Mouse (Mus musculus) heart, postnatal 0 days (tissue): ENCODE data around the gene Morn3. TPM values are rescaled to one million over a fixed set of nuclear protein-coding genes. Genes with fewer than 3 reads are reported as not detected.

ENCODE experiments used
- ATAC-seq: fragments of 200-750 bp; cut with Nextera tagmentation; 2 replicates; pipeline ENCODE4 v1.8.0; 2017; ENCODE audit warnings: low read depth, moderate number of reproducible peaks, moderate library complexity; ENCODE audit not compliant: insufficient read depth
- DNase-seq: peaks from one replicate; pipeline ENCODE4 v3.0.0-alpha.2; 2016; ENCODE audit warnings: low spot score
- H3K27ac ChIP-seq: fragments of 300-500 bp; sonication (generic); 2 replicates; pipeline ENCODE4 v1.5.1; 2014; ENCODE audit warnings: low read depth, mild to moderate bottlenecking
- H3K27me3 ChIP-seq: fragments of 300-500 bp; sonication (generic); 2 replicates; pipeline ENCODE4 v1.6.1; 2014; ENCODE audit warnings: low read length, mixed read lengths; ENCODE audit not compliant: control insufficient read depth, insufficient read depth
- H3K36me3 ChIP-seq: fragments of 300-500 bp; sonication (generic); replicated peaks from 2 replicates; pipeline ENCODE4 v1.6.1; 2014; ENCODE audit warnings: low read length, mixed read lengths; ENCODE audit not compliant: control insufficient read depth, insufficient read depth
- H3K4me1 ChIP-seq: fragments of 300-500 bp; sonication (generic); 2 replicates; pipeline ENCODE4 v1.6.1; 2014; ENCODE audit warnings: antibody characterized with exemption; ENCODE audit not compliant: control insufficient read depth, insufficient read depth
- H3K4me2 ChIP-seq: fragments of 300-500 bp; sonication (generic); 2 replicates; pipeline ENCODE4 v1.6.1; 2014; ENCODE audit warnings: low read depth, mild to moderate bottlenecking, low read length, moderate library complexity
- H3K4me3 ChIP-seq: fragments of 300-500 bp; sonication (generic); 2 replicates; pipeline ENCODE4 v1.5.1; 2014; ENCODE audit warnings: low read depth, low read length
- H3K9ac ChIP-seq: fragments of 300-500 bp; sonication (generic); replicated peaks from 2 replicates; pipeline ENCODE4 v1.6.1; 2014; ENCODE audit warnings: low read depth, low read length, mixed read lengths
- H3K9me3 ChIP-seq: fragments of 300-500 bp; sonication (generic); replicated peaks from 2 replicates; pipeline ENCODE4 v1.6.1; 2016; ENCODE audit warnings: low read length; ENCODE audit not compliant: control insufficient read depth
- CTCF ChIP-seq: IDR thresholded peaks from 2 replicates; pipeline ENCODE4 v1.5.1; 2016; ENCODE audit warnings: antibody characterized with exemption, control low read depth, low read depth
- EP300 ChIP-seq: IDR thresholded peaks from 2 replicates; pipeline ENCODE4 v1.6.1; 2016; ENCODE audit warnings: antibody characterized with exemption, low read depth
- WGBS: fragments of 180-500 bp; shearing (Covaris S2); extraction: QIAGEN DNeasy Blood & Tissue Kit; methylation state at CpG from one replicate; pipeline ENCODE4 v1.1.7; 2014; 5-methylcytosine and 5-hydroxymethylcytosine counted together
- polyA plus RNA-seq: library from polyadenylated mRNA; unstranded; fragments of >200 nt; fragmentation: Nextera tagmentation; extraction: Ambion mirVana; gene quantifications from 2 replicates; pipeline ENCODE4 v1.2.1, GENCODE M21; 2015
- total RNA-seq: library from RNA; depleted of rRNA; stranded (reverse); fragments of >200 nt; gene quantifications from 2 replicates; pipeline ENCODE4 v1.2.3, GENCODE M21; 2014; ENCODE audit warnings: low replicate concordance

The Morn3 gene
- total and polyA plus RNA-seq, 2 experiments from 2014 or later: not detected

DNA sequence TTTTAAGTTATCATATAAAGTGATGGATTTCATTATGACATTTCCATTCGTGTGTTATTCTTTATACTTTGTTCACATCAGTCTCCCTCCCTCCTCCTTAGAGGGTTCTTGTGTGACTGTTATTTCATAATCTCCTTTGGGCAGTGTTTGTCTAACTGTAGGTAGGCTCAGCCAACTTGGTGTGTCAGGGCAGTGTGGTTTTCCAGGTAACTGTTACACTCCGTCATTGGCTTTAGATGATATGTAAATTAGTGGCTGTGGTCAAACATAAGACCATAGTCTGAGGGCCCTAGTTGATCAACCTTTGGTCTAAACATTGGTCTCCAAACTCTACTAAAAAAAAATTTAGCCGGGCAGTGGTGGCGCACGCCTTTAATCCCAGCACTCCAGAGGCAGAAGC is 26.4 kb downstream of the Morn3 start:
- no peak overlapping the region for H3K4me2 ChIP-seq
- no peak overlapping the region for H3K4me3 ChIP-seq
- no peaks in the 10 kb centered on the region for H3K36me3 ChIP-seq
- H3K9me3 ChIP-seq: no peaks in the 10 kb centered on the region
- H3K27me3 ChIP-seq: no peaks in the 10 kb centered on the region
- DNase-seq (no peak), ATAC-seq (no peak)
- 91% methylated on average over 5 of the region's 5 CpGs for WGBS
- TF ChIP-seq CTCF (no peak), EP300 (no peak)
- H3K27ac ChIP-seq: 0 out of 2 replicates have a peak overlapping the region, but pooled peaks have one; percentile 30
- no peak overlapping the region for H3K9ac ChIP-seq
- H3K4me1 ChIP-seq: peaks cover 35% of the 10 kb centered on the region

DNA sequence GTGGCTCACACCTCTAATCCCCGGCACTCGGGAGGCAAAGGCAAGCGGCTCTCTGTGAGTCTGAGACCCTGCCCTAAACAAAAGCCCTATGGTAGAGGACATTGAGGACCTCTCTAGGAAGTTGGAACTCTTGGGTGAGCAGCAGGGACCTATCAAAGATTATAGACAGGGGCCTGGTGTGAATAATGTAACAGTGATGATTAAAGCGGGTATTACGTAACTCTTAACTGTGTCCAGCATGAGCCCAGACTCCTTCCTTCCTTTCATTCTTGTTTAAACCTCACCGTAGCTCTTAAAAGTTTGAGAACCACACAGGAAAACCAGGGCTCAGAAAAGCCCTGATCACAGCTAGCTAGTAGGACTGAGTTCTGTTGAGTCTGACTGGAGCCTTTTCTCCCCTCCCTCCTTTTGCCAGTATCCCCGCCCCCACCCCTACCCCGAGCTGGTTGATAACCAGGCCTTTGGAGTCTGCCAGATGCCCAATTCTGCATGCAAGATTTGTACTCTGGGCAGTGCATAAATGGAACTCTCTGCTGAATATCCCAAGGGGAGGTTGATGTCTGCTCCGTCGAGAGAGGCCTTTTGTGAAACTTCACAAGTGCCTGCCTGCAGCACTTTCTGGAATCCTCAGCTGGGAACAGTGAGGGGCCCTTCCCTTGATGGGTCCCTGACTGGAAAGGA is 27.3 kb downstream of the Morn3 start:
- no peaks in the 10 kb centered on the region for H3K9me3 ChIP-seq
- ATAC-seq: no peak
- H3K4me2 ChIP-seq: peak overlapping the region; percentile 26
- H3K9ac ChIP-seq: no peak overlapping the region; the same call in 1 of the 2 replicates
- peak; percentile 58 for DNase-seq
- H3K4me1 ChIP-seq: peaks cover 36% of the 10 kb centered on the region
- H3K27me3 ChIP-seq: no peaks in the 10 kb centered on the region
- no peak overlapping the region for H3K4me3 ChIP-seq
- 24% methylated on average over 10 of the region's 10 CpGs for WGBS
- H3K36me3 ChIP-seq: no peaks in the 10 kb centered on the region
- TF ChIP-seq CTCF: no peak
- no peak for TF ChIP-seq EP300
- H3K27ac ChIP-seq: peak overlapping the region; percentile 78

DNA sequence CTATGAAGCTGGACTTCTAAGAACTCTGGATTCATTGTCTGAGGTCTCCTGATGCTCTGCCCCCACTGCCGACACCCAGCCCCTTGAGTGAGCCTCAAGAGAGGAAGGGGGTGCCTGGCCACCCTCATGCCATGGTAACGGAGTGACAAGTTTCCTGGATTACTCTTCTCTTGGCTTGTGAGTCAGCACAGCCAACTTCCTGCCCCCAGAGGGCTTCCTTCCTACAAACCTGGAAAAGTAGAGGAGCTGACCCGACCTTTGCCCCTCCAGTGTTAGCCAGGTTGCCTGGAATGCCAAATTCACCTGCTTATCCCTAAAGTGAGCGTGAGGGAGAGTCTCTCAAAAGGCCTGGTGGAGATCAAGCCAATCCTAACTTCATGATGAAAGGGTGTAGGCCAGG is 29.3 kb downstream of the Morn3 start:
- no peak overlapping the region for H3K4me3 ChIP-seq
- no peaks in the 10 kb centered on the region for H3K36me3 ChIP-seq
- DNase-seq (no peak), ATAC-seq (no peak)
- H3K4me2 ChIP-seq: 0 out of 2 replicates have a peak overlapping the region, but pooled peaks have one; percentile 68
- H3K9ac ChIP-seq: no peak overlapping the region
- TF ChIP-seq EP300: no peak
- no peak; the same call in 1 of the 2 replicates for TF ChIP-seq CTCF
- no peak overlapping the region for H3K27ac ChIP-seq
- 62% methylated on average over 4 of the region's 4 CpGs for WGBS
- no peaks in the 10 kb centered on the region for H3K27me3 ChIP-seq
- no peaks in the 10 kb centered on the region for H3K9me3 ChIP-seq
- H3K4me1 ChIP-seq: peaks cover 34% of the 10 kb centered on the region

DNA sequence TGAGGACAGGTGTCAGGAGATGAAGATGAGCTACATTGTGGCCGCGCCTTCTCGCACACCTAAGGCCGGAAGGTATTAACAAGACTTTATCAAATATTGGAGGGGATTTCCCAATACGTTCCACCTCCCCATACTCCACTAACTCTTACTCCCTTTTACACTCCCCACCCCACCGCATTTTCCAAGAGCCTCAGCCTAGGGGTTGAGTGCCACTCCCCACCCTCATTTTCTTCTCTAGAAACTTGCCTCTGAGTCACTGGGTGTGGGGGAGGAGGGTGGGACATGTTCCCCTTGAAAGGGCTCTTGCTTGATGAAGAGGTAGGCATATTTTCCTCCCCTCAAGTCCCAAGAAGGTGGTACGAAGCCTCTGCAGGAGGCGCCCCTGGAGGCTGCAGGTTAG is 30.9 kb downstream of the Morn3 start:
- no peaks in the 10 kb centered on the region for H3K27me3 ChIP-seq
- H3K27ac ChIP-seq: peak overlapping the region; percentile 98
- H3K4me3 ChIP-seq: peak overlapping the region; percentile 78
- H3K9ac ChIP-seq: peak overlapping the region; percentile 87
- peaks cover 34% of the 10 kb centered on the region for H3K4me1 ChIP-seq
- no peak for ATAC-seq
- 22% methylated on average over 8 of the region's 8 CpGs for WGBS
- DNase-seq: no peak
- no peaks in the 10 kb centered on the region for H3K36me3 ChIP-seq
- H3K9me3 ChIP-seq: no peaks in the 10 kb centered on the region
- TF ChIP-seq EP300: no peak
- TF ChIP-seq CTCF: no peak
- peak overlapping the region; percentile 68 for H3K4me2 ChIP-seq

DNA sequence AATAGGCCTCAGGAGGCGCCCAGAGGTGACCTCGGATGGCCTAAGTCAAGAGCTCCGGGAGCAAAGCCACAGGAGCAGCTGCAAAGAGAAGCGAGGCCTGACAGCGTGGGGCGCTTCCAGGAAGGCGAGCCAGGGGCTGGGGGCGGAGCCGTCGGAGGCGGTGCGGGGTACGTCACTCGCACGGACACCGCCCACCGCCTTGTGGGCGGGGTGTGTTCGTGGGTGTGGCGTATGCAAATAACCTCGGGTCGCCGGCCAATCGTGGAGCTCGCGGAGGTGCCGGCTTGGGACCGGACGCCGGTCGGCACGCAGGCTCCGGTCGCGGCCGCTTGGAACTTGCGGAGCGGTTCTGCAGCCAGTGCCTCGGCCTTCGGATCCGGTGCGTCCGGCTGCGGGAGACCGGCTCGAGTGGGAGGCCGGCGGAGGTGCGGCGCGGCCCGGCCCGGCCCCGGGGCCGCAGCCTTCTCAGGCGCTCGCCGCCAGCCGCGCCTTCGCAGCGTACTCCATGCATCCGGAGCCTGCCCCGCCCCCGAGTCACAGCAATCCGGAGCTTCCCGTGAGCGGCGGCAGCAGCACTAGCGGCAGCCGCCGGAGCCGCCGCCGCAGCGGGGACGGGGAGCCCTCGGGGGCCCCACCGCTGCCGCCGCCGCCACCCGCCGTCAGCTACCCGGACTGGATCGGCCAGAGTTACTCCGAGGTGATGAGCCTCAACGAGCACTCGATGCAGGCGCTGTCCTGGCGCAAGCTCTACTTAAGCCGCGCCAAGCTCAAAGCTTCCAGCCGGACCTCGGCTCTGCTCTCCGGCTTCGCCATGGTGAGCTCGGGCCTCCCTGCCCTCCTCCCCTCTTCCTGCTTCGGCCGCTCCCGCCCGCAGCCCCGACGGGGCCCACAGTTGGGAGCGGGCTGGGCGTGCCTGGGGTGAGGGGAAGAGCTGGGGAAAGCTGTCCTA is 31.8 kb downstream of the Morn3 start, which contains the start of gene Orai1:
Gene Orai1 (plus strand): TSS at position 322 of the 949 bp plus-strand sequence.
- peak within 1 kb of the TSS; percentile 87 for H3K9ac ChIP-seq
- H3K27me3 ChIP-seq: no peaks in the 10 kb centered on the region
- H3K4me1 ChIP-seq: peaks cover 36% of the 10 kb centered on the region
- no peaks in the 10 kb centered on the region for H3K36me3 ChIP-seq
- peak; percentile 17; the same call in 1 of the 2 replicates for TF ChIP-seq CTCF
- TF ChIP-seq EP300: peak; percentile 66; the same call in 1 of the 2 replicates
- ATAC-seq: peak; percentile 95
- under 1% methylated on average over 73 of the region's 106 CpGs for WGBS
- peak; percentile 97 for DNase-seq
- H3K4me2 ChIP-seq: peak within 1 kb of the TSS; percentile 68
- peak within 1 kb of the TSS; percentile 78 for H3K4me3 ChIP-seq
- H3K9me3 ChIP-seq: no peaks in the 10 kb centered on the region
- peak within 1 kb of the TSS; percentile 98 for H3K27ac ChIP-seq
